Mouse (Mus musculus) T-helper 17 cell (primary cell): ENCODE data around the gene Mgat2.
"Not testable (repeated sequence)": the region's sequence is repeated elsewhere in the genome, so short reads cannot be mapped to it uniquely, and the experiment has no call there.

Experiments
- in situ Hi-C, 2 experiments: fragments of 300-600 bp; cut with MboI, MseI; formaldehyde crosslinking; loops; 1 replicate in 1 of 2; 2 replicates in 1 of 2; pipeline ENCODE4 v1.15.1; 2025; ENCODE audit warnings: high pct_unique_total_duplicates in 2 of 2

Gene Mgat2

DNA sequence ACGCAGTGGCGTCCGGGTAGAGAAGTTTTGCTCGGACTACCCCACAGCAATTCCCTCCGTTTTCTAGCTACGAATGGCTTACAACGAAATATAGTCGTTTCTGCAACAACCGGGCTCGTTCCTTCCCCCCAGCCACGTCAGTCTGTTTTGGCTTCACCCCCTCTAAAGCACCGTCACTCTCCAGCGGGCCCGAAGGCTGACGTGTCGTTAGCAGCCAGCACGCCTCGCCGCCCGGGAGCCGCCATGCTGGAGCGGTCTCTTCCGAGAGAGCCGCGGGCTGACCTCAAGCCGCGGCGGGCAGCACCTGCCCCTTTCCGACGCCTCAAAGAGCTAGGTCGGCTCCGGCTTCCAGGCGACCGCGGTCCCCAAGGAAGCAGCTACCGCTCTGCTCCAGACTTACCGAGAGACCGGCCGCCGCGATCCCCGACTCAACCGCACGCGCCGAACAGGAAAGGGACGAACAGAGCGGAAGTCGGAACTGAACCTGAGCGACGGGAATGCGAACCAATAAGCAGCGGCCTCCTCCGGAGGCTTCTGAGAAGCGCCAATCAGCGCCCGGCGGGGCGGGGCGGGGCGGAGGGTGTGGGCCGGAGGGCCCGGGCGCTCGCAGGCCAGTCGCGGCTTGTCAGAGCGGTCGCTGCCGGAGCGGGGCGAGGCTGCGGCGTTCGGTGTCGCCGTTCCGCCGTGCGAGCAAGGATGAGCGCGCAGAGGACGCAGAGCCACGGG, at the start of gene Mgat2, which contains the start of gene Rpl36al:
Gene Mgat2, plus strand, starts transcription at position 575 of the 726 bp plus-strand sequence.
Gene Rpl36al, minus strand, starts transcription at position 501 of the 726 bp plus-strand sequence.
- in situ Hi-C loops, result no loop called here

DNA sequence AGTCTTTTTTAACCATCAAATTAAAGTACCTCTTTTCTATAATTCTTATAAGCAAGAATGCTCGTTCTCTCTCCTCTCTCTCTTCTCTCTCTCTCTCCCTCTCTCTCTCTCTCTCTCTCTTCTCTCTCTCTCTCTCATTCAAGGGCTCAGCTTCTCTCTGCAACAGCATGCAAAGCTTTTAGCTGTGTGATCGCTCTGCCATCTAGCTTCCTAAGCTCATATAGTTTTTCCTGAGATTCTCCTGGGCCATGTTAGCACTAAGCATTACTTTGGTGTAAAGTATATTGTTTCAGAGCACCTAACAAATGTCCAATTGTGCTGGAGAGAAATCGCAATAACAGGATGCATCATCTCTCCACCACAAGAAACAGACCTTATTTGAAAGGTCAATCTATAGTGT, 44.8 kb upstream of the Mgat2 start:
- in situ Hi-C loops, result no loop called here

DNA sequence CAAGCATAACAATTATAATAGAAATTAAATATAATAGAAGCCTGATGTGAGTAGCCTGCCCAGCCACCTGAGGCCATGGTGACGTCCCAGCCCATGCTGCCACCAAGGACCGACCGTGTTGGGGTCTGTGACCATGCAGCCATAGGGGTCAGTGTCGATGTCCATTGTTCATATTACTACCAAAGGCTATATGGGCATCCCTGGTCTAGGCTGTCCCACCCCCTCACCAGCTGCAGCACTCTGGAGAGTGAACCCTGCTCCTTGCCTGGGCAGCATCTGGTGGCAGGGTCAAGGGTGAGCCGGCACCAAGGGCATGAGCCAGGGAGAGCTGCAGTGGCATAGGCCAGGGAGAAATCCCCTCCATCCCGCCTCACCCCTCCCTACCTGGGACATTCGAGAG, 44.1 kb upstream of the Mgat2 start:
- in situ Hi-C loops, result no loop called here

- in situ Hi-C loops, result no loop called here
Measured at GRCm38 (mm10) chr12:69143460-69143859, 40.5 kb upstream of the Mgat2 start.

- in situ Hi-C loops, result no loop called here
Measured at GRCm38 (mm10) chr12:69147166-69147735, 36.7 kb upstream of the Mgat2 start.

DNA sequence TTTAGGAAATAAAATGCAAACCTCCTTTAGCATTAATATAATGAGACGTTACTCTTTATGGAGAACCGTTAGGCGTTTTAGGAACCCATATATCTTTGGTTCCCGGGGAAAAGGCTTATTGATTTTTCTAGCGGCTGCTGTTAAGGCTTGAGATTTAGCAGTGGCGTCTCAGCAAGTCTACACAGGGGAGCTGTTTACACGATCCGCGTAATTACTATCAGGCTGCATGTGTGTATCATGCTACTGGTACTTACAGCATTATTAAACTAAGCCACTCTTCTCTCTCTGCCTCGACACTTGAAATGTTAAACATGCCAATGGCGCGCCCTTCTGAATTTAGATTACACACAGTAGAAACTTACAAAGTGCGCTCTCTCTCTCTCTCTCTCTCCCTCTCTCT, 33.9 kb upstream of the Mgat2 start:
- in situ Hi-C loops, result no loop called here

DNA sequence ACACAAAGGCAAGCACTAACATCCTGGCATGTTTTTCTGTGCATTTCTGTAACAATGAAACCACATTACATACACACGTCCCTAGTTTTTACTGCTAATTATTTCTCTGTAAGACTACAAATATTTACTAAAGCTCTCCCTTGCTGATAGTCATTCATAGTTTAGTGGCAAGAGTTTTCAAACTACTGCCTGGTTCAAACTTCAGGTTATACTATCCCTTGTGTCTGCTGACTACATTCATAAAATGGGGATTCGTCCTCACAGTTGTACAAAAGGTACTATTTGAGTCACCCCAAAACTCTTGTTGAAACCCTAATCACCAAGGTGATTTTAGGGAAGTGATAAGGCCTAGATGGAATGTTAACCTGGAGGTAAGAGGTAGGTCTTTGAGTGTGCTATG, 28.0 kb upstream of the Mgat2 start:
- in situ Hi-C loops, result no loop called here

DNA sequence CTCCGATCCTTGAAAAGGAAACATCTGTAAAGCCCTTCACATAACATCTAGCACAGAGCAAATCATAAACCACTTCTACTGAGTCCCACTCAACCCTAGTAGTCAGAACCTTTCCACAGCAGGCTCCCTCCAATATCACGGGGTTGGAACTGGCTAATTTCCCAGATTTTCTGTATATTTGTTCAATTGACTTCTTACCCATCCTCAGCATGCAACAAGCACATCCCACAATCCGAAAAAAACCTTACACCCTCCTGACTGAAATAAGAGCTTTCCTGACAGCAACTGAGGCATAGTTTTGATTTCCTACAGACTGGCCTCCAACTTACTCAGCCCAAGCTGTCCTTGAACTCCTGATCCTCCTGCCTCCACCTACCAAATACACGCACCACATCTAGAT, 27.5 kb upstream of the Mgat2 start:
- in situ Hi-C loops, result no loop called here

GRCm38 (mm10) chr12:69157107-69157506, 26.9 kb upstream of the Mgat2 start:
- in situ Hi-C loops, result no loop called here

GRCm38 (mm10) chr12:69158366-69158764, 25.6 kb upstream of the Mgat2 start:
- in situ Hi-C loops, result no loop called here

DNA sequence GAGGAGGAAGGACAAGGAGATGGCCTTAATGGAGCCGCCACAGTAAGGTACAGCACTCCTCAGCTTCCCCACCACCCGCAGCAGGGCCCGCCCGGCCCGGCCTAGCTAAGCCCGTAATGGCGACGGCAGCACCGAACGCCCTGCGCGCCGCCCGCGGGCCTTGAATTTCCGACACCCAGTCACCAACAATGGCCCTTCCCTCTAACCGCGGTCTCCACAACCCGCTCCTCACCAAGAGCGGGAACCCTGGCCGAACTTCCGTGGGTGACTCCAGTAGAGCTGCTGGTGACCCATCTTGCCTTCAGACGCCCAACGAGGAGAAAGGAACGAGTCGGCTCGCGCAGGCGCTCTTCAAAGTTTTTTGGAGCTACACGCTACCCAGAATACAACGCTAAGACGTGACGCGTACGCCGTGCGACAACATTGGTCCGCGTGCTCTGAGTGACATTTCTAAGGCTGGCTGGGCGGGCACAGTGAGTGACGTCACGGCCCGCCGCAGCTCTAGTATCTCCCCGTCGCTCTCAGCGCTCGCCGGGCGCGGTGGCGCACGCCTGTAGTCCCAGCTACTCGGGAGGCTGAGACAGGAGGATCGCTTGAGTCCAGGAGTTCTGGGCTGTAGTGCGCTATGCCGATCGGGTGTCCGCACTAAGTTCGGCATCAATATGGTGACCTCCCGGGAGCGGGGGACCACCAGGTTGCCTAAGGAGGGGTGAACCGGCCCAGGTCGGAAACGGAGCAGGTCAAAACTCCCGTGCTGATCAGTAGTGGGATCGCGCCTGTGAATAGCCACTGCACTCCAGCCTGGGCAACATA, 25.0 kb upstream of the Mgat2 start, which contains the start of gene Rps29:
Gene Rps29, minus strand, starts transcription at position 422 of the 813 bp plus-strand sequence.
- in situ Hi-C loops, result not testable (repeated sequence)

GRCm38 (mm10) chr12:69159578-69159940, 24.4 kb upstream of the Mgat2 start:
- in situ Hi-C loops, result no loop called here

DNA sequence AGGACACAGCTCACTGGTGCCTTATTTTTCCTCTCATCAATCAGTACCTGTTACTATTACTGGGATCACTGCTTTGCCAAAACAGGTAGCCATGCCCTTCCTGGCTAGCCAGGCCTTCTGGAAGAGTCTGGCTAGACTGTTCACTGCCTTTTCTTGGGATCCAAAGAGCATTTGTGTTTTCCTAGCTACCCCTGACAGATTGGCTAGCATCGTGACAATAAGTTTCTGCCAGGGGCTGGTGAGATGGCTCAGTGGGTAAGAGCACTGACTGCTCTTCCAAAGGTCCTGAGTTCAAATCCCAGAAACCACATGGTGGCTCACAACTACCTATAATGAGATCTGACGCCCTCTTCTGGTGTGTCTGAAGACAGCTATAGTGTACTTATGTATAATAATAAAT, 23.3 kb upstream of the Mgat2 start:
- in situ Hi-C loops, result not testable (repeated sequence)

GRCm38 (mm10) chr12:69163586-69163985, 20.4 kb upstream of the Mgat2 start:
- in situ Hi-C loops, result not testable (repeated sequence)

- in situ Hi-C loops, result no loop called here
Measured at GRCm38 (mm10) chr12:69164904-69165303, 19.1 kb upstream of the Mgat2 start.

GRCm38 (mm10) chr12:69166861-69167581, 16.9 kb upstream of the Mgat2 start:
- in situ Hi-C loops, result not testable (repeated sequence)

GRCm38 (mm10) chr12:69167656-69168460, 16.1 kb upstream of the Mgat2 start:
- in situ Hi-C loops, result no loop called here

- in situ Hi-C loops, result no loop called here
Measured at GRCm38 (mm10) chr12:69168461-69169106, 15.4 kb upstream of the Mgat2 start, which contains the start of gene Lrr1. Lrr1 (plus strand) TSS chr12:69168814.

- in situ Hi-C loops, result no loop called here
Measured at GRCm38 (mm10) chr12:69171307-69171706, 12.7 kb upstream of the Mgat2 start.

DNA sequence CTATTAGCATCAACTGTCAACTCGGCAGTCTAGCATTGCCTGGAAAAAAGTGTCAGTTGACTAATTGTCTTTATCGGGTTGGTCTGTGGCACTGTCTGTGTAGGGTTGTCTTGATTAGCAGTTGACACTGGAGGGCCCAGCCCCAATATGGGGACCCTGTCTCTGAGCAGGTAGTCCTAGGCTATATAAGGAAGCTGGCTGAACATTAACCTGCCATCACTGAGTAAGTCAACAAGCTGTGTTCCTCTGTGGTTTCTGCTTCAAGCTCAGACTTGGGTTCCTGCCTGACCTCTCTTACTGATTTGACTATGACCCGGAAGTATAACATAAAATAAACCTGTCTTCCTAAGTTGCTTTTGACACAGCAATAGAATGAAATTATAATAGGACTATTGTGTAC, 8.0 kb upstream of the Mgat2 start:
- in situ Hi-C loops, result no loop called here
